ENCODE assay signal across 20 mouse cellular contexts in genomic region chr9:28328434-28328833, GRCm38 (mm10).
DNase-seq lines count a peak whose midpoint lies in the region; ATAC-seq lines count a peak whose summit lies in the region.
"Had no signal": no experiment of that assay in that cellular context is flagged by ENCODE, and none has a peak within 500 bp of the region (broad histone marks: within the 10 kb centered on the region; RNA-seq: fewer than 3 reads in every experiment).

No protein-coding gene starts in this region.

- no peaks in the 10 kb centered on the region for H3K36me3 ChIP-seq in forebrain, embryonic 10.5 days (replicated peaks)
- H3K36me3 ChIP-seq in forebrain, embryonic 16.5 days (ENCODE audit: control insufficient read depth, insufficient read depth), result no peaks in the 10 kb centered on the region
- no peaks in the 10 kb centered on the region for H3K36me3 ChIP-seq in hindbrain, embryonic 16.5 days (ENCODE audit: control insufficient read depth, insufficient read depth, low read length)
- no peaks in the 10 kb centered on the region for H3K36me3 ChIP-seq in hindbrain, embryonic 12.5 days
- no peaks in the 10 kb centered on the region for H3K36me3 ChIP-seq in midbrain, embryonic 15.5 days (replicated peaks)
- no peaks in the 10 kb centered on the region for H3K36me3 ChIP-seq in midbrain, embryonic 11.5 days (ENCODE audit: control insufficient read depth, insufficient read depth, low read length)
- no peaks in the 10 kb centered on the region for H3K36me3 ChIP-seq in neural tube, embryonic 14.5 days (ENCODE audit: control insufficient read depth, insufficient read depth, low read length)
- H3K36me3 ChIP-seq: heart, embryonic 12.5 days; heart, embryonic 15.5 days had no signal

- H3K4me3 ChIP-seq in forebrain, embryonic 10.5 days, result no peak overlapping the region
- H3K4me3 ChIP-seq in forebrain, embryonic 16.5 days (replicated peaks; ENCODE audit: low read length), result no peak overlapping the region
- H3K4me3 ChIP-seq in hindbrain, embryonic 16.5 days (ENCODE audit: low read length), result no peak overlapping the region
- no peak overlapping the region for H3K4me3 ChIP-seq in hindbrain, embryonic 12.5 days
- no peak overlapping the region for H3K4me3 ChIP-seq in midbrain, embryonic 15.5 days
- no peak overlapping the region for H3K4me3 ChIP-seq in midbrain, embryonic 11.5 days (ENCODE audit: low read depth, low read length)
- H3K4me3 ChIP-seq in neural tube, embryonic 14.5 days (ENCODE audit: low read depth, low read length), result no peak overlapping the region
- H3K4me3 ChIP-seq: heart, embryonic 12.5 days; heart, embryonic 15.5 days had no signal

- WGBS in forebrain, embryonic 10.5 days, result 90% methylated on average over 2 of the region's 2 CpGs
- WGBS in forebrain, embryonic 16.5 days, result 98% methylated on average over 2 of the region's 2 CpGs
- WGBS in hindbrain, embryonic 16.5 days, result 88% methylated on average over 2 of the region's 2 CpGs
- 95% methylated on average over 2 of the region's 2 CpGs for WGBS in hindbrain, embryonic 12.5 days
- 96% methylated on average over 2 of the region's 2 CpGs for WGBS in midbrain, embryonic 15.5 days
- 93% methylated on average over 2 of the region's 2 CpGs for WGBS in midbrain, embryonic 11.5 days
- 91% methylated on average over 2 of the region's 2 CpGs for WGBS in neural tube, embryonic 14.5 days

- no peak for ATAC-seq in forebrain, embryonic 16.5 days
- no peak for ATAC-seq in hindbrain, embryonic 16.5 days
- no peak for ATAC-seq in hindbrain, embryonic 12.5 days (ENCODE audit: low FRiP score)
- ATAC-seq in midbrain, embryonic 15.5 days (replicated peaks), result peak; percentile 45; the same call in 1 of the 2 replicates
- ATAC-seq in midbrain, embryonic 11.5 days (ENCODE audit: low FRiP score), result no peak
- ATAC-seq in neural tube, embryonic 14.5 days (ENCODE audit: low read depth), result peak; percentile 73
- ATAC-seq in megakaryocyte progenitor cell, adult 5-6 weeks (replicated peaks; ENCODE audit: poor library complexity), result no peak
- ATAC-seq: activated CD4-positive, CD25-positive, alpha-beta regulatory T cell, adult 4 months had no signal

- no peaks in the 10 kb centered on the region for H3K9me3 ChIP-seq in forebrain, embryonic 10.5 days
- no peaks in the 10 kb centered on the region for H3K9me3 ChIP-seq in forebrain, embryonic 16.5 days (ENCODE audit: control insufficient read depth, low read length)
- H3K9me3 ChIP-seq in hindbrain, embryonic 16.5 days (ENCODE audit: control insufficient read depth, low read length), result no peaks in the 10 kb centered on the region
- H3K9me3 ChIP-seq in hindbrain, embryonic 12.5 days (replicated peaks), result no peaks in the 10 kb centered on the region
- no peaks in the 10 kb centered on the region for H3K9me3 ChIP-seq in midbrain, embryonic 15.5 days
- no peaks in the 10 kb centered on the region for H3K9me3 ChIP-seq in midbrain, embryonic 11.5 days (ENCODE audit: control insufficient read depth, low read length)
- no peaks in the 10 kb centered on the region for H3K9me3 ChIP-seq in neural tube, embryonic 14.5 days (ENCODE audit: control insufficient read depth, low read length)
- H3K9me3 ChIP-seq: heart, embryonic 12.5 days; heart, embryonic 15.5 days had no signal

- H3K27me3 ChIP-seq in forebrain, embryonic 10.5 days (ENCODE audit: poor library complexity, severe bottlenecking), result no peaks in the 10 kb centered on the region
- H3K27me3 ChIP-seq in forebrain, embryonic 16.5 days (replicated peaks; ENCODE audit: control insufficient read depth, insufficient read depth, low read length), result no peaks in the 10 kb centered on the region
- H3K27me3 ChIP-seq in hindbrain, embryonic 16.5 days (replicated peaks; ENCODE audit: control insufficient read depth, insufficient read depth, low read length), result no peaks in the 10 kb centered on the region
- no peaks in the 10 kb centered on the region for H3K27me3 ChIP-seq in hindbrain, embryonic 12.5 days
- H3K27me3 ChIP-seq in midbrain, embryonic 15.5 days (replicated peaks), result no peaks in the 10 kb centered on the region
- H3K27me3 ChIP-seq in midbrain, embryonic 11.5 days (ENCODE audit: control insufficient read depth, insufficient read depth, low read length), result no peaks in the 10 kb centered on the region
- H3K27me3 ChIP-seq in neural tube, embryonic 14.5 days (ENCODE audit: control insufficient read depth, insufficient read depth, low read length), result no peaks in the 10 kb centered on the region
- H3K27me3 ChIP-seq: heart, embryonic 12.5 days; heart, embryonic 15.5 days had no signal

- H3K9ac ChIP-seq in forebrain, embryonic 16.5 days (replicated peaks; ENCODE audit: low read depth, low read length), result no peak overlapping the region
- H3K9ac ChIP-seq in hindbrain, embryonic 16.5 days (ENCODE audit: low read depth, low read length), result 0 out of 2 replicates have a peak overlapping the region, but pooled peaks have one; percentile 23
- H3K9ac ChIP-seq in hindbrain, embryonic 12.5 days, result no peak overlapping the region
- no peak overlapping the region for H3K9ac ChIP-seq in midbrain, embryonic 15.5 days
- no peak overlapping the region for H3K9ac ChIP-seq in midbrain, embryonic 11.5 days (ENCODE audit: low read length)
- H3K9ac ChIP-seq in neural tube, embryonic 14.5 days (replicated peaks; ENCODE audit: low read depth, low read length), result no peak overlapping the region
- H3K9ac ChIP-seq: heart, embryonic 12.5 days; heart, embryonic 15.5 days had no signal

- no peak for DNase-seq in forebrain, embryonic 10.5 days (ENCODE audit: extremely low spot score, low spot score)
- DNase-seq in midbrain, embryonic 11.5 days (ENCODE audit: low spot score, missing footprints), result no peak
- DNase-seq: adrenal gland, adult 8-10 months; adrenal gland, postnatal 25 days; cerebellum, adult 18-20 months; cerebellum, adult 9-10 months; cerebellum, postnatal 14 days; gastrocnemius, postnatal 25 days; heart, adult 18-20 months; heart, postnatal 10 days; heart, postnatal 36 days had no signal

- peaks cover 10% of the 10 kb centered on the region; the same call in 1 of the 2 replicates for H3K4me1 ChIP-seq in forebrain, embryonic 10.5 days
- peaks cover 6% of the 10 kb centered on the region; the same call in 1 of the 2 replicates for H3K4me1 ChIP-seq in forebrain, embryonic 16.5 days (replicated peaks; ENCODE audit: control insufficient read depth, insufficient read depth, low read length)
- H3K4me1 ChIP-seq in hindbrain, embryonic 16.5 days (ENCODE audit: control insufficient read depth, insufficient read depth, low read depth, low read length), result peaks cover 3% of the 10 kb centered on the region; the same call in 1 of the 2 replicates
- H3K4me1 ChIP-seq in hindbrain, embryonic 12.5 days, result no peaks in the 10 kb centered on the region
- peaks cover 8% of the 10 kb centered on the region for H3K4me1 ChIP-seq in midbrain, embryonic 15.5 days
- no peaks in the 10 kb centered on the region for H3K4me1 ChIP-seq in midbrain, embryonic 11.5 days (ENCODE audit: control insufficient read depth, insufficient read depth, low read length)
- no peaks in the 10 kb centered on the region for H3K4me1 ChIP-seq in neural tube, embryonic 14.5 days (ENCODE audit: control insufficient read depth, insufficient read depth, low read length)
- H3K4me1 ChIP-seq: heart, embryonic 15.5 days had no signal

- 0 out of 2 replicates have a peak overlapping the region, but pooled peaks have one; percentile 15 for H3K27ac ChIP-seq in forebrain, embryonic 10.5 days
- H3K27ac ChIP-seq in forebrain, embryonic 16.5 days (ENCODE audit: low read length), result no peak overlapping the region
- no peak overlapping the region for H3K27ac ChIP-seq in hindbrain, embryonic 16.5 days (ENCODE audit: low read depth, low read length)
- no peak overlapping the region for H3K27ac ChIP-seq in hindbrain, embryonic 12.5 days
- no peak overlapping the region for H3K27ac ChIP-seq in midbrain, embryonic 15.5 days
- no peak overlapping the region for H3K27ac ChIP-seq in midbrain, embryonic 11.5 days (ENCODE audit: low read depth, low read length)
- H3K27ac ChIP-seq in neural tube, embryonic 14.5 days (ENCODE audit: low read depth, low read length), result no peak overlapping the region
- H3K27ac ChIP-seq: heart, embryonic 15.5 days had no signal

- H3K4me2 ChIP-seq in forebrain, embryonic 16.5 days (ENCODE audit: low read length), result no peak overlapping the region
- no peak overlapping the region for H3K4me2 ChIP-seq in hindbrain, embryonic 16.5 days (ENCODE audit: low read length)
- no peak overlapping the region for H3K4me2 ChIP-seq in hindbrain, embryonic 12.5 days (replicated peaks)
- no peak overlapping the region for H3K4me2 ChIP-seq in midbrain, embryonic 15.5 days
- H3K4me2 ChIP-seq in midbrain, embryonic 11.5 days, result no peak overlapping the region
- no peak overlapping the region for H3K4me2 ChIP-seq in neural tube, embryonic 14.5 days (ENCODE audit: low read depth, low read length)
- H3K4me2 ChIP-seq: heart, embryonic 12.5 days; heart, embryonic 15.5 days had no signal

Comparison
In these comparisons a context has a peak if more than half of its experiments do, and no peak if none do; other contexts are left out.
1. ATAC-seq: peak in midbrain, embryonic 15.5 days (single experiment) and neural tube, embryonic 14.5 days (single experiment); none in forebrain, embryonic 16.5 days (single experiment), hindbrain, embryonic 16.5 days (single experiment), hindbrain, embryonic 12.5 days (single experiment), midbrain, embryonic 11.5 days (single experiment) and megakaryocyte progenitor cell, adult 5-6 weeks (single experiment).